Mouse (Mus musculus): ENCODE measurements around the gene Pafah1b1.

Gene Pafah1b1

DNA sequence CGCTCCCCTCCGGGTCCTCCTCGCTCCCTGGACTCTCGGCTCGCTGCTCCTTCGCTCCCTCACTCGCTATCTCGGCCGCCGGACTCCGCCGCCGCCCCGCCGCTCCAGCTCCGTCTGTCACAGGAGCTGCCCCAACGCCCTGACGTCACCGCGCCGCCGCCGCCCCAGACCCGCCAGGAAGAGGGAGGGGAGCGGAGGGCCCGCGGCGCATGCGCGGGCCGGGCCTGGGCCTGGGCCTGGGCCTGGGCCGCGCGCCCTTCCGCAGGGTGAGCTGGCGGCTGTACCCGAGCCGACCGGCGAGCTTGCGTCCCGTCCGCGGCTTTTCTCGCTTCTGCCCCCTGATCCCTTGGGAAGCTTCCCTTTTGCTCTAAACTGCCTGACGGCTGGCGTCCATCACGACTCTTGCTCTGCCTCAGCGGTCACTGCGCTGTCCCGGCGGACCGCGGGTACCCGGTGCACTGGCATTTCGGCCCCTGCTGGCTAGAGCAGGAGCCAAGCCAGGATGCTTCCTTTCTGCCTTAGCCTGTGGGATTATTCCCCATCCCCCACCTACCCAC lies at the start of gene Pafah1b1:
Gene Pafah1b1, minus strand, starts transcription at position 436 of the 557 bp plus-strand sequence.
- DNase-seq, result peak; percentile 95

DNA sequence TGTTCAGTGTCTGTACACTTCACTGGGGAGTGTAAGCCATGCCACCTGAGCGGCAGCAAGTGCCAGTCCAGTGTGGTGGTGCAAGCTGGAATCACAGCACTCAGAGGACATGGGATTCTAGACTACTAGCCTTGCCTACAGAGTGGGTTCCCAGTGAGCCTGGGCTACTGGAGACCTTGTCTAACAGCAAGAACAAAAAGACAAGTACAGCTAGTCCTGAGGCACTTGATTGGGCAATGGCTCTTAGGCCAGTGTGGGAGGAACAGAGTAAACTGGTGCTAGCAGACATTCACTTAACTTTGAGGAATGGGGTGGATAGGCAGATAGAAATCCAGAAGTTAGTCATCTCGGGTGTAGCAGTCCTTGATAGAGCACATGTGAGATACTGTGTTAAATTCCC lies 47.9 kb upstream of the Pafah1b1 start:
- no peak for DNase-seq

DNA sequence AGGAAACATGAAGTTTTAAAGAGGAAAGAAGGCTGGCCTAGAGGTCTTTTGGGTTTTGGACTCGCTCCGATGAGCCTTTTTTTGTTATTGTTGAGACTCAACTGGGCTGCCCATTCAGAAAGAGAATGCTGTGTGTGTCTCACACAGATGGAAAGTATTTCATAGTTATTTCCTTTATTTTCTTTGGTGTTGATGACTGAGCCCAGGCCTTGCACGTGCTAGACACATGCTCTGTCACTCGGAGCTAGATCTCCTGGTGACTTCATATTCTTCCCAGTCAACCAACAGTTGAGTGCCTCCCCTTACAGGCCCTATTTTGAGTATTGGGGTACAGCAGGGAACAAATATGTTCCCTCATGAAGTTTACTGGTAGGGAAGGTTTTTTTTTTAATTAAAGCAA lies 47.2 kb upstream of the Pafah1b1 start:
- DNase-seq, result no peak

DNA sequence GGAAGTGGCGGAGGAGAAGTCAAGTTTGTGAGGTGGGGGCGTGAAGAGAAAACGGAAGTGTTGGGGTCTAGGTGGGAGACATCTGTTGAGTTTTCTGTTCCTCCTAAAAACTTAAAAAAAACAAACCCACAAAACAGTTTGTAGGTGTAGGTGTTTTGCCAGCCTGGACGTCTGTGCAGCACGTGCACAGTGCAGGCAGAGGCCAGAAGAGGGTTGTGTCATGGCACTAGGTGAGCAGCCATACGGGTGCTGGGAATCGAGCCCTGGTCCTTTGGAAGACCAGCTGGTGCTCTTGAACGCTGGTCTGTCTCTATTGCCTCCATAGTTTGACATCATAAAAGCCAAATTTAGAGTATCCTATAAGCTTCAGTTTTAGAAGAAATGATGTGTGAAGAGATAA lies 46.8 kb upstream of the Pafah1b1 start:
- no peak for DNase-seq

DNA sequence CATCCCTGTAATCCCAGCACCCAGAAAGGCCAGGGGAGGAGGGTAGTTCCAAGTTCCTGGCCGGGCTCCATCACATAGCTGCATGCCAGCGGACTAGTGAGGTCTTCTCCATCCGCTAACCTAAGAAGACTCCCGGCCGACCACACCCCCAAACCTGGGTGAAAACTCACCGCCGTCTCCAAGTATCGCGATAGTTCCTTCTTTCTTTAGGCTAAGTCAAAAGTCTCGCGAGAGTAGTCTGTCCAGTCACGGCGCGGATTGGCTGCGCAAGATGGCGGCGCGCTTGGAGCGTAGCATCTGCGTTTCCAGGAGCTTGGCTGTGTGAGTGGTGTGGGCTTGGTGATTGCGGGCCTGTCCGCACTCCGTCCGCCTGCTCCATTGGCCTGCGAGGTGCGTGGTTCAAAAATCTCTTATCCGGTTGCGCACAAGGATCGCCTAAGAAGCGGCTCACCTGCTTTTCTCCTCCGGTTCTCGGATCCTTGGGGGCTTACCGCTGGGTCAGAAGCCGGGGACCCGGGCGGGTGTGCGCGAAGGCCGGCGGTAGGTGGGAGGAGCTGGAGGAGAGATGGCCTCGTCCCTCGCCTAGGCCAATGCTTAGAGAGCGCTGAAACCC lies 46.2 kb upstream of the Pafah1b1 start, which contains the start of gene Mettl16:
Gene Mettl16, plus strand, starts transcription at position 236 of the 613 bp plus-strand sequence.
- DNase-seq, result peak; percentile 96

DNA sequence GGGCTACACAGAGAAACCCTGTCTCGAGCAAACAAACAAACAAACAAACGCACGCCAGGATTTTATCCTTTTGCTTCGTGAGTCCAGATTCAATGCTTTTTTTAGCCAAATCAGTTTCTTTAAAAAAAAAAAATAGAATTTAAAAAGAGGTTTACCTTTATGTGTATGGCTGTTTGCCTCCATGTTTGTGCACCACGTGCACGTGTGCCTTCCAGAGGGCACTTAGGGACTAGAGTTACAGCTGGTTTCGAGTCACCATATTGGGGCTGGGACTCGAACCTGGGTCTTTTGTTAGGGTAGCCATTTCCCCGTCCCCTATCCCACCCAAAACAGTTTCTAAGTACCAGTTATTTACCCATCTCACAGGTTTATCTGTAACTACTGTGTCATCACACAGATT lies 45.6 kb upstream of the Pafah1b1 start:
- DNase-seq, result no peak

DNA sequence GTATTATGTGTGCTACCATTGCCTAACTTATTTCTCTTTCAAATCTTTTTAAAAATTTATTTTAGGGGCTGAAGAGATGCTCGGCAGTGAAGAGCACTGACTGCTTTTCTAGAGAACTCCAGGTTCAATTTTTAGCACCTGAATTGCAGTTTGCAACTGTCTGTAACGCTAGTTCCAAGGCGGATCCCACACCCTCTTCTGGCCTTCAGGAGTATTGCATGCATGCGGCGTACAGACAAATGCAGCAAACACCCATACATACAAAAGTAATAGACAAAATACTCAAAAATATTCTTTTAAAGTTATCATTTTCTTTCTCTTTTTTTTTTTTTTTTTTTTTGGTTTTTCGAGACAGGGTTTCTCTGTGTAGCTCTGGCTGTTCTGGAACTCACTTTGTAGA lies 43.6 kb upstream of the Pafah1b1 start:
- DNase-seq, result no peak

DNA sequence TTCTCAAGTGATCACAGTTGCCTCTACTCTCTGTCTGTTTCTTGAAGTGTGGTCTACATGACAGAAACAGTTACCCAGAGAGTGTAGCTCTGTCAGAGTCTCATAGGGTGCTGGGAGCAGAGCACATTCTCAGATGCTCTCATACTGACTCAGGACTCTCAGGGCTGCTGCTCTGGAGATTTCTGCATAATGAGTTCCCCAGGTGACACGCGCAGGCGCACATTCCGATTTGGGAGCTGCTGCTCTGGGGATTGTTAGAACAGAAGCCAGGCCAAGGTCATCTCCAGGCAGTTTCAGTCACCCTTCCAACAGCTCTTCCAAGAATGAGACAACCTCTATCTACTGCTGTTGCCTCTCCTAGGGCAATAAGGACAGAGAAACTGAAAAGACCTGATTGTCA lies 43.0 kb upstream of the Pafah1b1 start:
- DNase-seq, result no peak

DNA sequence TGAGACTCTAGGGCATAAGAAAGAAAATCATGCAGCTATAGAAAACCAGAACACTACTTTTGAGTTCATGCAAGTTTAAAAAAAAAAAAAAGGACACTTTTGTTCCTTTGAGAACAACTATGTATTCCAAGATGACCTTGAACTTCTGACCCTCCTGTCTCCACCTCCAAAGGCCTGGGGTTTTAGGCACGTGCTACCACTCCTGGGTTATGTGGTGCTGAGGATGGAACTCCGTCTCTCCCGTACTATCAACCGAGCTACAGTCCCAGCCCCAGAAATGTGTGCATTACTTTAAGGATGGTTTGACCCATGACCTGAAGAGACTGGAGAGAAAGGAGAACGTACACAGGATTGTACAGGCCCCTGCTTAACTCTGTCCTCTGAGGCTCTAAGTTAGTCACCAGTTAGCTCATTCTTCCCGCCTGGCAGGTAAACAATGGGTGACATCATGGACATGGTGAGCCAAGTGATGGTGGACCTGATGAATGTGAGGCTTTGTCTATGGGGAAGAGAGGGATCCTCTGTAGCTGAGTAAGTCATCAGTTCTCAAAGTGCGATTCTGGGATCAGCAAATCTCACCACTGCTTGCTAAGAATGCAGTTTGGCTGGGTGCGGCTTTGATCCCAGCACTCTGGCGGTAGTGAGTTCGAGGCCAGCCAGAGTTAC lies 39.6 kb upstream of the Pafah1b1 start:
- peak; percentile 38 for DNase-seq

DNA sequence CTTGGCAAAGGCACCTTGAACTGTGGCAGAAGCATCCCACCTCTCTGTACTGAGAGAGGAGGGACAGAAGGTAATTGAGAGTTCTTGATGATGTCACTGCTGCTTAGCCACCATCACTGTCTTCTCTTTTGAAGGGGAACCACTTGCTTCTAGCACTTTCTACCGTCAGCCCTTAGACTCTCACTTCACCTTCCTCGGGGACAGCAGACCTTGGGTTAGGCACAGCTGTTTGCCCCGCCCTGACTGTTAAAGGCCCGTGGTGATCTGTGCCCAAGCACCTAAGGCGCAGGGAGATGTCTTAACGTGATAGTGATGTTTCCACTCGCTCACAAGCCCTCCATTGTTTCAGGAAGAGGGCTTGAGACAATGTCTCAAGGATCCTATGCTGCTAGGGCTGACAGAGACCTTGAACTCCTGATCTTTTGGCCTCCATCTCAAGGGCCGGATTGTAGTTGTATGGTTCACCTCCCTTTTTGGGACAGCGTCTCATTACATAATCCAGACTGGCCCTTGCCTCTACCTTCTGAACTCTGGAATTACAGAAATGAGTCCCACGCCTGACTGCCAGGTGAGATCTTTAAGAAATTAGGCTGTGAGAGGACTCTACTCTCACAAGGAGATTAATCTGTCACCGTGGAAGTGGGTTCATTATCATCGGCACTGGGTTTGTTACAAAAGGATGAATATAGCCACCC lies 36.7 kb upstream of the Pafah1b1 start:
- DNase-seq, result no peak

DNA sequence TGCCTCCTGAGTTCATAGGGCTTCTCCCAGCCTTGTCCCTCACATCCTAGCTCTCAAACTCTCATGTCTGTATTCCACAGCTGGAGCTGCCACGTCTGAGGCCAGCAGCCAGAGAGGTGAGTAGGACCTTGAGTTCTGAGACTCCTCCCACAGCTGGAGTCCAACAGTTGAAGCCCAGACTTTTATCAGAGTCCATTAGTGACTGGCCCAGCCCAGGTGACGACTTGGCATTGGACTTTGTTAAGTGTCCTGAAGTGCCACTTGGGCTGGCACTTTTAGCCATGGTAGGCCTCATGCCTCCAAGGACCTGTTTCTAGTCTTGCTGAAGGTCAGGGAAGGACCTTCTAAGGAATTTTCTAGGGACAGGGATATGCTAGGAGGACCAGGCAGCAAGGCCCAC lies 32.2 kb upstream of the Pafah1b1 start:
- DNase-seq, result no peak

DNA sequence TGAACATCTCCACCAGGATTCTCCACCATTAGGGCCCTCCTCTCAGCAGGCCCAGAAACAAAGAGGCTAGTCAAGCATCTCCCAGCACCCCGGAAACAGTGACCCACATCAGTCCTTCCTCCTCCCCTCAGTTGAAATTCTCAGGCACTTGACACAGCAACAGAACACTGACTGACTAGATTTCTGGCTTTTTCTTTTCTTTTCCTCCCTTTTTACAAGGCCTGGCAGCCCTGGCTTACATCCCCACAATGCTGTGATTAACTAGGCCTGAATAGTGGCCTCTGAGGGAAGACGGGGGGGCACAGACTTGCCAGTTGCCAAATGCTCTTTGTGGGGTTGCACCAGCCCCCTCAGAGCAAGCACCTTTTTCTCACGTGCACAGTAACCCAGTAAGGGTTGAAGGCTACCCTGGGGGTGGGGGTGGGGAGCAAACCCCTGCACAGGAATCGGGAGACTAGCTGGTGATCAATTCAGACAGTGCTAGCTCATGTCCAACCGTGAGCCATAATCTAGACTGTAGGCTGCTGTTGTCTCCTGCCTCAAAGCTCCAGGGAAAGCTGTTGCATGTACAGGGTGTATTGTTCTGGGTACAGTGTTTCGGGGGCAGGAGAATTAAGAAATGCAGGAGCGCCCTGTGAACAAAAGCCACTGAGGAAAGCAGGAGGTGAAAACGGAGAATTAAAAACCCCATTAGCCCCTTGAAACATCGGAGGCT lies 27.0 kb upstream of the Pafah1b1 start:
- peak; percentile 24 for DNase-seq

DNA sequence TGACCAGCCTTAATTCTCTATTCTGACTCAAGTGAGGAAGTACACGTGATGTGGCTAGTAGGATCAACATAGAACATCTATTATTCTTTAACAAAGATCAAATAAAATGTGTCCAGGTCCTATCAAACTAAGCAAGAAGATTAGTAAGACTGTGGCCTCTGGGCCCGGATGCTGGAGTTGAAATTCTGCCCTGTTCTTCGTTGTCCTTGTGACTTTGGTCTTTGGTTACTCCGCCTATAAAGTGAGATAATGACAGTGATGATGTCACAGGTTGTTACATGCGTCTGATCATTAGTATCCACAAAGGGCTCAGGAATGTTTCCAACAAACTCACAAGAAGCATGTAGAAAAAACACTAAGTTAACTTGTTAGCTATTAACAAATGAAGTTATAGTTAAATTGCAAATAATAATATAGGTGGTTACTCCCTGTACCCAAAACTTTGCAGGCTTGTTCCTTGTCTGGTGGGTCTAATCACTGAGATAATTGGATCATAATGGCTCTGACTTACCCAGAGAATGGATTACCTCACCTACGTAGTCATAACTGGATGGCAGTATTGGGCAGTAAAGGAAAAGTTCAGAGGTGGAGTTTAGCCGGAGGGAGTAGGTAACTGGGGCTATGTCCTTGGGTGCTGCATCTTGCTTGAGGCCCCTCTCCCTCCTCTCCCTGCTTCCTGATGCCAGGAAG lies 26.3 kb upstream of the Pafah1b1 start:
- no peak for DNase-seq

DNA sequence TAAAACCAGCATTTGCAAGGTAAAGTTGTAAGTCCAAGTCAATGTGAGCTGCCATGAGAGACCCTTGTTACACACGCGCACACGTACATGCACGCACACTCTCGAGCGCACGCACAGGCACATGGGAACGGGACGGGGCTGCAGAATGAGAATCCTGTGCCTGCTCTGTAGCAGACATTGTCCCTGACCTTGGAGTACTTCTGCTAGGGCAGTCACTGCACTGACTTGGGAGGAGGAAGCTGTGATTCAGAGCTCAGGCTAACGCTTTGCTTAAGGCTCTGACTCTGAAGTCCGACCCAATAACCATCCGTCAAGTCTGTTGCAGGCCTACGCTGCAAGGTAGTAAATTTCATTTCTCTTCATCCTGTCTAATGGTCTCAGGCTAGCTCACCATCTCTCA lies 24.8 kb upstream of the Pafah1b1 start:
- DNase-seq, result no peak

DNA sequence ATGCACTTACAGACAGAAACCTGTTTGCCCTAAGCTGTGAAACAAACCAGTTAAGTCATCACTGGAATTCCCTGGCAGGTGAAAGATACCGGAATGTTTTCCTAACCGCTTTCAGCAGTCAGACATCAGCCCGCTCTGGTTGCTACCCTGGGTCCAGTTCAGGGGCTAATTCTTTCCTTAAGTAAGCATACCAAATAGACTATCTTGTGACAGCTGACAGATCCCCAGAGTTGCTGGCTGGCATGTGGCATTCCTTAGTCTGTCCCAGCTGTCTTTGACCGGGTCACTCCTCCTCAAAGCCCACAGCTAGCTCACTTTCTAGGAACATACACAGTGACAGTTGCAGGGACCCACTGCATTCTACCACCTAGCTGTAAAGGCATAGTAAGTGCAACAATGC lies 23.6 kb upstream of the Pafah1b1 start:
- no peak for DNase-seq

DNA sequence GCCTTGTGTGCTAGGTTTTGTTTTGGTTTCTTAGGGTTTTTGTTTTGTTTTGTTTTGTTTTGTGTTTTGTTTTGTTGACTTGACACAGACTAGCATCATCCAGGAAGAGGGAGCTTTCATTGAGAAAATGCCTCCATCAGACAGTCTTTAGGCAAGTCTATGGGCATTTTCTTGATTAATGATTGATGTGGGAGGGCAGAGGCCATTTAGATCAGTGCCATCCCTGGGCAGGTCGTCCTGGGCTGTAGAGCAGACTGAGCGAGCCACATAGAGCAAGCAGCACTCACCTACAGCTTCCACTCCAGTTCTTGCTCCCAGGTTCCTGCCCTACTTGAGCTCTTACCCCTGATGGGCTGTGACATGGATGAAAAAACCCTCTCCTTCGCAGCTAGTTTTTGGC lies 13.4 kb upstream of the Pafah1b1 start:
- DNase-seq, result no peak

DNA sequence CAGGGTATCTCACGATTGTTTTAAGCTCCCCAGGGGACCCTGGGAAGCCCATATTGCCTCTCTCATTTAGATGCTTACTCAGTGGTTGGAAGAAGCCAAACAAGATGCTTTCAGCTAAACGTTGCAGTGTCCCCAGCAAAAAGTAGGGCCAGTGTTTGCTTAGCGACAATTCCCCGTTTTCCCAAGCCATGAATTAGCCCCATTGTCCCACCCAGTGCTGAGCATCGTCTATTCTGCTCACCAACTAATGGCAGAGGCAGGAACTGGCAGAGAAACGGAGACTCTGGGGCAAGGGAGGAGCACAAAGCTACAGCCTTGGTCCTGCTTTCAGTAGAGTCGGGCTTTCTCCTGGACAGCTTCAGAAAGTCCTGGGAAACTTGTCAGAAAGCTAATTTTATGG lies 10.4 kb upstream of the Pafah1b1 start:
- peak; percentile 45 for DNase-seq

DNA sequence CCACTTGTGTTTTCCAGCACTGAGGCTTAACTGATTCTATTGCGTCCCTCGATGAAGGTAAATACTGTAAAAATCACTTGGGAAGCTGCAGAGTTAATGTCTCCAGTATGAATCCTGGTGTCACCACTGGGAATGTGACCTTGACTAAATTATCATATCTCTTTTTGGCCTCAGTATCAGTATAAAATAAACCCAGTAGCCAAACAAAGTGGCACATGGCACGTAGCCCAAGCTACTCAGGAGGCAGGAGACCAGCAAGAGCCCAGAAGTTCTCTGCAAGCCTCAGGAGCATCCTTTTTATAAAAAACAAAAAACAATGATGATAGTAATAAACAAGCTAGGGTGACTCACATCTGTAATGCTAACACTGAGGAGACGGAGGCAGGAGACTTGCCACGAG lies 711 bp upstream of the Pafah1b1 start:
- DNase-seq, result no peak

DNA sequence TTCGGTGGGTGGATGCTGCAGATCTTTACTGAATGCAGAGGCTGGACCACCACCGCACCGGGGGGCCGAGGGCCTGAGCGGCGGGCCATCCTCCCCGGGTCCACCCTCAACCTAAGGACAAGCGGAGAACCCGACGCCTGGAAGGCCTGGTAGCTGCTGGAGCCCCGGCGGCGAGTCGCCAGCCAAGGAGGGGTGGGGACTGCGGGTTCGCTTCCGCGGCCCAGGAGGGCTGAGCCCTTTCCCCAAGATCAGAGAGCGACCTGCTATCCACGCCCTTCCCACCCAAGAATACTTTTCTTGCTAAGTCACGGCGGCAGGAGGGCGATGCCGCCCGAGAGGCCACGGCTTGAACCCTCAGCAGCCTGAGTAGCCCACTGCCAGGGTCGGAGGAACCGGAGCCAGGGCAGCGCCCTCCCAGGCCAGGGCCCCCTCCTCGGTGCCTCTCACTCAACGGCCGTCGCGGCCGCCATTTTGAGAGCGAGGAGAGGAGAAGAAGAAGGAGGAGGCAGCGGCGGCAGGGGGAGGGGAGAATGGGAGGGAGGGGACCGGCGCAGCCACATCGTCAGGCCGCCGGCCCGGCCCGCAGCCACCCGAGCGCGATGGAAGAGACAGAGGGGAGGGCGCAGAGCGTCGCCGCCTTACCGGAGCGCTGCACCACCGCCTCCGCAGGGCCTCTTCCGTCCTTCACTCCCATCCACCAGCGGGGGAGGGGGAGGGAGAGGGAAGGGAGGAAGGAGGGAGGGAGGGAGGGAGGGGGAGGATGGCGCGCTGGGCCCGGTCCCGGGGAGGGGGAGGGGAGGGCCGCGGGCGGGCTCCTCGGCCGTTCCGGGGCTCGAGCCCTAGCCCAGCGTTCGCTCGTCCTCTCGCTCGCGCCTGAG lies 874 bp downstream of the Pafah1b1 start:
- peak; percentile 85 for DNase-seq

DNA sequence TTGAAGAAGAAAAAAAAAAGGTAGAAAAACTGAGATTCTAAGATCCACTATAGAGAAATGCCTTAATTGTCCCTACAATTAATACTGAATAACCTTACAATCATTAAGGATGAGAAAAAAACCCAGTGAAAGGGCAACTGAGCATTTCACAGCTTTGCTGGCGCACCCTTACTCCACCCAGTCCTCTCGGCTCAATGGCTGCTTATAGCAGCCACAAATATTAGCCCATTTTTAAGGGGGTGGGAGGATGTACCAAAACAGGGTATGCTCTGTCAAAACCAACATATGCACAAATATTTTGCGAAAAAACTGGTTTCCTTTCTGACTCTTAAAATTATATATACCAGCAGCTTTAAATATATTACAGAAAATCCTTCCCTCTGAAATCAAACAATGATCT lies 2.5 kb downstream of the Pafah1b1 start:
- no peak for DNase-seq

DNA sequence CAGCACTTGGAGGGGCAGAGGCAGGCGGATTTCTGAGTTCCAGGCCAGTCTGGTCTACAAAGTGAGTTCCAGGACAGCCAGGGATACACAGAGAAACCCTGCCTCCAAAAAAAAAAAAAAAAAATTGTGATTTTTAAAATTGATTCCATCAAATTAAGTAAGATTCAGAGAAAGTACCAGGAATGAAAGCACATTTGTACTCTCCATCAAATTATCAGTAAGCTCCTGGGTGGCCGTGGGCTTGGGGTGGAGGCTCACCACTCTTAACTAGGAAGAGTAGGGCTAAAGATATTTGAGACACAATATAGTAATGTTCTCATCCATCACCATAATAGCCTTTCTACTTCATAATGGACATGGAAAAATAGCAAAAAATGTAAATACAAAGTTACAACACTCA lies 3.3 kb downstream of the Pafah1b1 start:
- DNase-seq, result no peak

DNA sequence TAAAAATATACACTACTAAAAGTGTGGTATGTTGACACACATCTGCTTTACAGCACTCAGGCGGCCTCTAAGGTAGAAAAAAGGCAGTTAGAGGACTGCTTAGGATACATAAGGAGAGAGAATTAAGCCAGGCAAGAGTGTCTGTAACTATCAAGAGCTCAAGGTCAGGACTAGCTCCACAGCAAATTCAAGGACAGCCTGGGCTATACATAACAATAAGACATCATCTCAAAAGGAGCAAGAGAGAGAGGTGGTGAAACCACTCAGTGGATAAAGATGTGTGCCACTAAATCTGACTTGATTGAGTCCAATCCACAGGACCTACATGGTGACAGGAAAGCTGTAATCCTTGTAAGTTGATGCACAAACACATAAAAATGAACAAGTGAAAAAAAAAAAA lies 3.8 kb downstream of the Pafah1b1 start:
- no peak for DNase-seq
